Mouse (Mus musculus) heart, embryonic 14.5 days (tissue): ENCODE data around the gene Hpf1. TPM values are rescaled to one million over a fixed set of nuclear protein-coding genes. Genes with fewer than 3 reads are reported as not detected.

ENCODE experiments used
- ATAC-seq: fragments of 200-750 bp; cut with Nextera tagmentation; 2 replicates; pipeline ENCODE4 v1.8.0; 2017; ENCODE audit warnings: low read depth, moderate TSS enrichment; ENCODE audit not compliant: insufficient number of reproducible peaks, insufficient read depth, low FRiP score
- H3K27ac ChIP-seq, 2 experiments: fragments of 200-500 bp in 1 of 2; fragments of 300-500 bp in 1 of 2; sonication (generic) in 1 of 2; replicated peaks in 1 of 2; 2 replicates each; pipeline ENCODE4 v1.5.1; 2012 to 2014; ENCODE audit warnings: low read depth in 2 of 2, low read length in 2 of 2, control low read depth in 1 of 2, mild to moderate bottlenecking in 1 of 2, mixed read lengths in 1 of 2; ENCODE audit not compliant: control insufficient read depth in 1 of 2, insufficient read depth in 1 of 2
- H3K27me3 ChIP-seq: fragments of 300-500 bp; sonication (generic); 2 replicates; pipeline ENCODE4 v1.6.1; 2014; ENCODE audit warnings: mild to moderate bottlenecking, low read length, control low read depth; ENCODE audit not compliant: control insufficient read depth, insufficient read depth
- H3K36me3 ChIP-seq: fragments of 300-500 bp; sonication (generic); 2 replicates; pipeline ENCODE4 v1.6.1; 2014; ENCODE audit warnings: mild to moderate bottlenecking, control low read depth, low read length, mixed read lengths; ENCODE audit not compliant: control insufficient read depth, insufficient read depth
- H3K4me1 ChIP-seq, 2 experiments: fragments of 200-500 bp in 1 of 2; fragments of 300-500 bp in 1 of 2; sonication (generic) in 1 of 2; 2 replicates each; pipeline ENCODE4 v1.6.1; 2012 to 2014; ENCODE audit warnings: low read length in 2 of 2, control low read depth in 1 of 2, mixed read lengths in 1 of 2; ENCODE audit not compliant: control insufficient read depth in 2 of 2, insufficient read depth in 2 of 2
- H3K4me2 ChIP-seq: fragments of 300-500 bp; sonication (generic); 2 replicates; pipeline ENCODE4 v1.6.1; 2014; ENCODE audit warnings: mild to moderate bottlenecking, low read length
- H3K4me3 ChIP-seq, 2 experiments: fragments of 200-500 bp in 1 of 2; fragments of 300-500 bp in 1 of 2; sonication (generic) in 1 of 2; 2 replicates each; pipeline ENCODE4 v1.5.1; 2012 to 2014; ENCODE audit warnings: low read length in 2 of 2, mild to moderate bottlenecking in 2 of 2, control low read depth in 1 of 2, low read depth in 1 of 2, moderate library complexity in 1 of 2; ENCODE audit not compliant: control insufficient read depth in 1 of 2, insufficient read depth in 1 of 2
- H3K9ac ChIP-seq: fragments of 300-500 bp; sonication (generic); 2 replicates; pipeline ENCODE4 v1.6.1; 2014; ENCODE audit warnings: mild to moderate bottlenecking, low read length
- H3K9me3 ChIP-seq: fragments of 300-500 bp; sonication (generic); 2 replicates; pipeline ENCODE4 v1.6.1; 2016; ENCODE audit warnings: low read length, control low read depth; ENCODE audit not compliant: control insufficient read depth
- WGBS: fragments of 180-500 bp; shearing (Covaris S2); extraction: QIAGEN DNeasy Blood & Tissue Kit; methylation state at CpG from one replicate; pipeline ENCODE4 v1.1.7; 2014; 5-methylcytosine and 5-hydroxymethylcytosine counted together
- polyA plus RNA-seq: library from polyadenylated mRNA; unstranded; fragments of >200 nt; fragmentation: Nextera tagmentation; extraction: Ambion mirVana; gene quantifications from 2 replicates; pipeline ENCODE4 v1.2.1, GENCODE M21; 2014

Gene Hpf1
- polyA plus RNA-seq, 1 experiment from 2014 or later, result 51.2 TPM

DNA sequence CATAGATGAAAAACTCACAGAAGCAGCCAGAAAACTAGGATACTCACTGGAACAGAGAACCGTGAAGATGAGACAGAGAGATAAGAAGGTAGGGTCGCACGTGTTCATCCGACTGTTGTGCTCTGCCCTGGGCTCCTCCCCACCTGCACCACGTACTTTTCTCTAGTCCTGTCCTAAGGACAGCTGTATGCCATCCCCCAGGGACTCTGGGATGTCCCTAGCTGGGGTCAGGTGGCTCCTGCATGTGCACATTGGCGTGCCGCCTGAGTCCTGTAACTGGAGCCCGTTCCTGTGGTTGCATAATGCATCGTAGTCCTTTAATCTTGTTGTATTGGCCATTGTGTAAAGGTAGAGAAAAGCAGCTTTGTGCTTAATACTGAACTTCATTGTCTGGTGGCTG is 9.9 kb downstream of the Hpf1 start:
- Histone ChIP-seq H3K9ac (no peak overlapping the region), H3K4me3 (no peak overlapping the region), H3K27me3 (no peaks in the 10 kb centered on the region), H3K9me3 (no peaks in the 10 kb centered on the region), H3K36me3 (peaks cover 46% of the 10 kb centered on the region), H3K27ac (no peak overlapping the region), H3K4me1 (peaks cover 8 to 24% of the 10 kb centered on the region in 2 experiments), H3K4me2 (no peak overlapping the region)
- no peak for ATAC-seq
- WGBS, result 78% methylated on average over 9 of the region's 9 CpGs

DNA sequence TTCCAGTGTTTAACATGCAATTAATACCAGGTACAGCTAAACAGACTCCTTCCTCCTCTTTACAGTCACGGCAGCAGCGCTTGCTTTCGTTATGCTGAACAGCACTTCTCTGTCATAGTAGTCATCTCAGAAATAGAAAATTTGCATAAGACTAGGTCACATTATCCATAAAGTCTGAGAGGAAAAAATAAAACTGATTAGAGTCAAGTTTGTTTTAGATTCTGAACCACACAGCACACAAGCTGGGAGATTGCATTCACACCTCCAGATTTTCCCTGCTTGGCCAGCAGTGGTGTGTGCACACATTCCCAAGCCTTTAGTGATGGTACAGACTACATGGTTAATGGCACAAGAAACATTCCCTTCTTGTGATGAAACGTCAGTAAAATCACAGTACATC is 21.9 kb downstream of the Hpf1 start:
- Histone ChIP-seq H3K9ac (no peak overlapping the region), H3K4me3 (no peak overlapping the region), H3K4me1 (peaks cover 0 to 5% of the 10 kb centered on the region in 2 experiments; a peak in 1 of 4 replicates), H3K27ac (no peak overlapping the region), H3K9me3 (no peaks in the 10 kb centered on the region), H3K36me3 (peaks cover 71% of the 10 kb centered on the region), H3K27me3 (no peaks in the 10 kb centered on the region), H3K4me2 (no peak overlapping the region)
- no peak for ATAC-seq
- WGBS, result 79% methylated on average over 4 of the region's 4 CpGs

DNA sequence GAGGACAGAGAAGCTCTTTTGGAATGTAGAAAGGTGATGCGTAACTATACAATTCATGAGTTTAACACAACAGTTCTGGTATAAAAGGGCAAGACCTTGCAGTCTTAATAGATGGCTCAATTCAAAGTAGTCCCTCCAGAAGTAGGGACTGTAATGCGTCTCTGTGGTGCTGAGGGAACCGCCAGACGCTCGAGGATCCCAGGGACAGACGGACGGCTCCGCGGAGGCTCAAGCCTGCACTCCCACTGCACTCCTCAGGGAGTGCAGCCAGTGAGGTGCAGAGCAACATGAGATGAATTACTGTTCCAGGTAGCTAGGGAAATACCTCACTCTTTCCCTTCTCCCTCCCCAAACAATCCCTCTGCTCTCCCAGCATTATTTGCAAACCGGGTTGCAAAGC is 22.3 kb downstream of the Hpf1 start:
- 70% methylated on average over 10 of the region's 10 CpGs for WGBS
- Histone ChIP-seq H3K4me1 (peaks cover 0 to 5% of the 10 kb centered on the region in 2 experiments; a peak in 1 of 4 replicates), H3K36me3 (peaks cover 72% of the 10 kb centered on the region), H3K9me3 (no peaks in the 10 kb centered on the region), H3K27me3 (no peaks in the 10 kb centered on the region), H3K27ac (no peak overlapping the region), H3K9ac (no peak overlapping the region), H3K4me2 (no peak overlapping the region), H3K4me3 (no peak overlapping the region)
- ATAC-seq, result no peak

DNA sequence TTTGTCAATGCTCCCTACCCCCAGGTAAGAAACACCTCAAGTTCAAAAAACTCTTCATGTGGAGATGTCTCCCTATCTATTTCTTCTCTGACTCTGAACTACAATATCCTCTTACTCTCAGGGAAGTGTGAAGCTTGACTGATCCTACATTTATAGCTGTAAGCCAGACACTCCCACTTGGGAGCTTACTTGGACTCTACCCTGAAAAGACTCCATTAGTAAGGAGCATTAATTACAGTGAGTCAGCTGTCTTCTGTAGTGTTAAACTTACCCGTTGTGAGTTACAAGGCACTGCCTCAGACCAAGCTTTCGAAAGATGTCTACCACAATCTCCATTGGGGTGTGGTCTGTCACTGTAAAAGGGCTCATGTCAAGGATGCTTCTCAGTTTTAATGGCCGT is 28.9 kb downstream of the Hpf1 start:
- Histone ChIP-seq H3K9ac (no peak overlapping the region), H3K27ac (no peak overlapping the region), H3K4me2 (no peak overlapping the region), H3K4me1 (peaks cover 0 to 5% of the 10 kb centered on the region in 2 experiments; a peak in 1 of 4 replicates), H3K27me3 (no peaks in the 10 kb centered on the region), H3K4me3 (no peak overlapping the region), H3K9me3 (no peaks in the 10 kb centered on the region), H3K36me3 (peaks cover 57% of the 10 kb centered on the region)
- 85% methylated on average over 3 of the region's 3 CpGs for WGBS
- ATAC-seq, result no peak

DNA sequence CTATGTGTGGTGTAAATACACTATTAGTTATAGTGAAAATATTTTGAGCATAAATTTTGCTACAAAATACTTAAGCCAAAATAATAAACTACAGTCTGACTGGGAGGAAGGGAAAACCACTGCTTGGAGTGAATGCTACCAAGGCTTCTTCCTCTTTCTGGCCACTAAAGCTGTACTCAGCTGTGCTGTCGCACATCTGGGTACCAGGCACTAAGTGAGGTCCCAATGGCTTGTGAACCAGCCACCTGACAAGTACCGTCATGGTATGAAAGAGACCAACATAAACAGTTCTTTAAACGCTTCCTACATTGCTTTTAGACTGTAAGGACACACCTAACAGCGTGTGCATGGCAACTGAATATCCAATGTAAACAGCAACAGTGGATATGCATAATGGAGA is 30.0 kb downstream of the Hpf1 start:
- H3K4me1 ChIP-seq, result no peaks in the 10 kb centered on the region
- ATAC-seq, result no peak
- H3K9me3 ChIP-seq, result no peaks in the 10 kb centered on the region
- no peak overlapping the region for H3K27ac ChIP-seq
- no peaks in the 10 kb centered on the region for H3K27me3 ChIP-seq
- H3K4me2 ChIP-seq, result no peak overlapping the region
- no peak overlapping the region for H3K9ac ChIP-seq
- H3K4me3 ChIP-seq, result no peak overlapping the region
- 88% methylated on average over 4 of the region's 4 CpGs for WGBS
- H3K36me3 ChIP-seq, result peaks cover 53% of the 10 kb centered on the region

DNA sequence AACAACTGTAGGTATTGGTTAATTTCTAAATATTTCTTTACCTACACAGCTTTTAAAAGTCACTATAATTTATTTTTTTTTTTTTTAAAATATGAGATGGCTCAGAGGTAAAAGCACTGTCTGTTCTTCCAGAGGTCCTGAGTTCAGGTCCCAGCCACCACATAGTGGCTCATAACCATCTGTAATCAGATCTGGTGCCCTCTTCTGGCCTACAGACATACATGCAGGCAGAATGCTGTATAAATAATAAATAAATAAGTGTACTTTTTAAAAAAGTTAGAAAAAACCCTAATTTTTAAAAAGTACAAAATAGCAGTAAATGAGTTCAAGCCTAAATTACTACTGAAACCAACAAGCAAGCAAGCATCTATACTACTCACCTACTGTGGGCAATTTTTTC is 43.4 kb downstream of the Hpf1 start:
- no peak overlapping the region for H3K4me2 ChIP-seq
- no peaks in the 10 kb centered on the region for H3K9me3 ChIP-seq
- no peak for ATAC-seq
- no peak overlapping the region for H3K4me3 ChIP-seq
- no peak overlapping the region for H3K9ac ChIP-seq
- peaks cover 55% of the 10 kb centered on the region for H3K36me3 ChIP-seq
- no peak overlapping the region for H3K27ac ChIP-seq
- no peaks in the 10 kb centered on the region for H3K27me3 ChIP-seq
- H3K4me1 ChIP-seq, result no peaks in the 10 kb centered on the region

DNA sequence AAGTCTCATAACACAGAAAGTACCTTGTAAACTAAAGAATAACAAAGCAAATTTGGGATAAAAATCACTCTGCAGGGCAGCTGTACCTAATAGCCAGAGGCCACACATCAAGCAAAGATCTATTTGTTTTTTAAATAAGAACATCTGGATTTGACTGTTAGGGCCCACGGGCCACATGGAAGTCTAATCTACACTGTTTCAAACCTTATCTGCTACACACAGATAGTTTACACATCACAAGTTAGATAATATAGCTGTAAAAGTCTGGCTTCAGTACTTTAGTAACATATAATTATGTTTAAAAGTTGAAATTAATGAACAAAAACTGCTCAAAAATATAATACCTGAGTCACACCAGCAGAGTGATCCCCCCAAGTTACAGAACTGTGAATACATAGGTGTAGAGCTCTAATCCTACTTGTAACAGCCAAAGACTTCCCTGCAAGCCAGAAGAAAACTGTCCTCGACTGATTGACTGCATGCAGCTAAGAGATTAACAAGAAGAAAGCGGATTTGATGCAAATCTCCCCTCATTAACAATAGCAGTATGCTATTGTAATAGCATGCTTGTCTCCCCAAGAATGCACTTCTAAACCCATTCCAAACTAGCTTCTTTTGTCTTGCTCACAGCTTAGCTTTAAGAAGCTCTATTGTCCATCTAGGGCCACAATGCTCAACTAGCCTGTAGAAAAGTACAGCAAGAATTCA is 48.7 kb downstream of the Hpf1 start:
- no peak for ATAC-seq
- Histone ChIP-seq H3K4me2 (no peak overlapping the region), H3K4me1 (no peaks in the 10 kb centered on the region), H3K9ac (no peak overlapping the region), H3K27ac (no peak overlapping the region), H3K36me3 (peaks cover 21% of the 10 kb centered on the region), H3K9me3 (peaks cover 2% of the 10 kb centered on the region; the same call in 1 of the 2 replicates), H3K27me3 (no peaks in the 10 kb centered on the region), H3K4me3 (no peak overlapping the region)
- WGBS, result 43% methylated on average over 3 of the region's 3 CpGs

DNA sequence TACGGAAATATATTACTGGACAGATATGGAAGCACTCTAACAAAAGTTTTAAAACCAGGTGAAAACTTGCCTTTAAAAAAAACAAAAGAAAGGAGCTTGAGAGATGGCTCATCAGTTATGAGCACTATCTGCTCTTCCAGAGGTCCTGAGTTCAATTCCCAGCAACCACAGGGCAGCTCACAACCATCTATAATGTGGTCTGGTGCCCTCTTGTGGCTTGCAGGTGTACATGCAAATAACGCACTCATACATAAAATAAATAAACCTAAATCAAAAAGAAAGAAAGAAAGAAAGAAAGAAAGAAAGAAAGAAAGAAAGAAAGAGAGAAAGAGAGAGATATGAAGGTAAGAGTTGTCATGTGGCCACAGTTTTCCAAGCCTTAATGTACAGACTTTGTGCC is 52.6 kb downstream of the Hpf1 start:
- H3K27ac ChIP-seq, result no peak overlapping the region
- no peaks in the 10 kb centered on the region for H3K4me1 ChIP-seq
- no peak overlapping the region for H3K9ac ChIP-seq
- H3K9me3 ChIP-seq, result peaks cover 2% of the 10 kb centered on the region; the same call in 1 of the 2 replicates
- peaks cover 4% of the 10 kb centered on the region; the same call in 1 of the 2 replicates for H3K36me3 ChIP-seq
- no peak overlapping the region for H3K4me2 ChIP-seq
- whole genome bisulfite sequencing, result 97% methylated on average over 2 of the region's 2 CpGs
- ATAC-seq, result no peak
- no peak overlapping the region for H3K4me3 ChIP-seq
- no peaks in the 10 kb centered on the region for H3K27me3 ChIP-seq
